Mouse (Mus musculus) lung, embryonic 14.5 days (tissue): ENCODE results near the gene Iqschfp. TPM values are rescaled to one million over a fixed set of nuclear protein-coding genes. Genes with fewer than 3 reads are reported as not detected.
A peak's percentile ranks its signal among the peaks of the same experiment; 100 is the strongest.

Experiments used
- ATAC-seq: fragments of 200-750 bp; cut with Nextera tagmentation; 2 replicates; pipeline ENCODE4 v1.8.0; 2017; ENCODE audit warnings: mild to moderate bottlenecking, moderate TSS enrichment, moderate library complexity; ENCODE audit not compliant: insufficient read depth
- DNase-seq: peaks from one replicate; pipeline ENCODE4 v3.0.0-alpha.2; 2015
- H3K27ac ChIP-seq: fragments of 300-500 bp; sonication (generic); 2 replicates; pipeline ENCODE4 v1.5.1; 2014; ENCODE audit warnings: low read depth, mild to moderate bottlenecking, moderate library complexity
- H3K27me3 ChIP-seq: fragments of 300-500 bp; sonication (generic); 2 replicates; pipeline ENCODE4 v1.6.1; 2014; ENCODE audit warnings: low read length, control low read depth; ENCODE audit not compliant: insufficient read depth
- H3K36me3 ChIP-seq: fragments of 300-500 bp; sonication (generic); 2 replicates; pipeline ENCODE4 v1.6.1; 2014; ENCODE audit warnings: control low read depth; ENCODE audit not compliant: insufficient read depth
- H3K4me1 ChIP-seq: fragments of 300-500 bp; sonication (generic); 2 replicates; pipeline ENCODE4 v1.6.1; 2014; ENCODE audit warnings: antibody characterized with exemption, control low read depth; ENCODE audit not compliant: insufficient read depth
- H3K4me2 ChIP-seq: fragments of 300-500 bp; sonication (generic); 2 replicates; pipeline ENCODE4 v1.6.1; 2014; ENCODE audit warnings: mild to moderate bottlenecking
- H3K4me3 ChIP-seq: fragments of 300-500 bp; sonication (generic); 2 replicates; pipeline ENCODE4 v1.5.1; 2014; ENCODE audit warnings: low read depth, low read length
- H3K9ac ChIP-seq: fragments of 300-500 bp; sonication (generic); 2 replicates; pipeline ENCODE4 v1.6.1; 2014
- H3K9me3 ChIP-seq: fragments of 300-500 bp; sonication (generic); 2 replicates; pipeline ENCODE4 v1.6.1; 2016; ENCODE audit warnings: low read depth, low read length, control low read depth
- CTCF ChIP-seq: IDR thresholded peaks from 2 replicates; pipeline ENCODE4 v1.5.1; 2016; ENCODE audit warnings: antibody characterized with exemption, low read depth
- WGBS: fragments of 180-500 bp; shearing (Covaris S2); extraction: QIAGEN DNeasy Blood & Tissue Kit; methylation state at CpG from one replicate; pipeline ENCODE4 v1.1.7; 2014; 5-methylcytosine and 5-hydroxymethylcytosine counted together
- polyA plus RNA-seq: library from polyadenylated mRNA; unstranded; fragments of >200 nt; fragmentation: Nextera tagmentation; extraction: Ambion mirVana; gene quantifications from 2 replicates; pipeline ENCODE4 v1.2.1, GENCODE M21; 2014

Iqschfp gene
- polyA plus RNA-seq, 1 experiment from 2014 or later, result not detected

DNA sequence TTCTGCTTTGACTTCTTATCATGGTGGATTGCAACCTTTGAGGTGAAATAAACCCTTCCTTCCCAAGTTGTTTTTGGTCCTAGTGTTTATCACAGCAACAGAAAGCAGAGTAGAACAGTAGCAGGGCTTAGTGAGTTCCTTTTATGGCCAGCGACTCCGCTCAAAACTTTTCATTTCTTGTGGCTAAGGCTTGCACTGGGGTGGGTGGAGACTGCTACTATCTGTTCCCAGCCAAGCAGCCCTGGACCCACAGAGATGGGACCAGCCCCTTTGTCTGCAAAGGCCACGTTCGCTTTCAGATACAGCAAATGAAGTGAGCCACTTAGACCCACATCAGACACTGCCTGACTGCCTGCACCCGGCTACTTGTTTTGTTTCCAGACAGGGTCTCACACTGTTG lies 618.8 kb downstream of the Iqschfp start:
- Histone ChIP-seq H3K27ac (no peak overlapping the region), H3K27me3 (no peaks in the 10 kb centered on the region), H3K4me1 (peaks cover 14% of the 10 kb centered on the region), H3K9me3 (no peaks in the 10 kb centered on the region), H3K4me2 (no peak overlapping the region), H3K36me3 (no peaks in the 10 kb centered on the region), H3K9ac (no peak overlapping the region), H3K4me3 (no peak overlapping the region)
- 79% methylated on average over 5 of the region's 5 CpGs for WGBS
- no peak for TF ChIP-seq CTCF
- DNase-seq (no peak), ATAC-seq (no peak)

DNA sequence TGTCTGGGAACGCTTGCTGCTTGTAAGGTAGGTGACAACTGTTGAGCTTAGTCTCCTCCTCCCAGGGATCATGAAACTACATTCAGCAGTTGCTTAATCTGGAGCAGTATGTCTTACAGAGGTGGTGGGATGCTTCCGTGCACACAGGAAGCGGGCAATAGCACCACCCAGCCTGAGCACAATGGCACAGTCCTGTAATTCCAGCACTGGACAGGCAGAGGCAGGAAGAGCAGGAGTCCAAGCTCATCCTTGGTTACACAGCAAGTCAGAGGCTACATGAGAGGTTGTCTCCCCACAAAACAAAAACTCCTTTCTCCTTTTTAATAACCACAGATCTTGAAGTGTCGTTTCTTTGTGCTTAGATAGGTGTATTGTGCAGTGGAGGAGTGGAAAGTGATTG lies 619.7 kb downstream of the Iqschfp start:
- Histone ChIP-seq H3K4me3 (no peak overlapping the region), H3K9me3 (no peaks in the 10 kb centered on the region), H3K27ac (no peak overlapping the region), H3K4me1 (peaks cover 11% of the 10 kb centered on the region), H3K4me2 (no peak overlapping the region), H3K36me3 (no peaks in the 10 kb centered on the region), H3K9ac (no peak overlapping the region), H3K27me3 (no peaks in the 10 kb centered on the region)
- no peak for TF ChIP-seq CTCF
- ATAC-seq (no peak), DNase-seq (no peak)
- WGBS, result 68% methylated on average over 4 of the region's 4 CpGs

DNA sequence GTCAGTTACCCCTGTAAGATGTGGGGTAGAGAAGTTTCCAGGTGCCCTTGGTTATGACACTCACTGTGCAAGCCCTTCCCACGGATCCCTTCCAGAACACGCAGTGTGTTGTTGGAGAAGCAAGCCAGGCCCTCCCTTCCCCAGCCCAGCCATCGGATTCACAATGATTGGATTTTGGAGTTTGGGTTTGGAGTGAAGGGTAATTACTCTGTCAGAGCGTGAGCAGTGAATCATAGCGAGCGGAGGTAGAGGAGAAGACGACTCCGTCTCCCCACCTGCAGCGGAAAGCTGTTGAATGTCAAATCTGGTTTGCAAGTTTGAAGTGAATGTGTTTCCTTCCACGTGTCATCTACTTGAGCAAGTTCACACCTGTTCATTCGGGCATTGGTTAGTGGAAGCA lies 620.3 kb downstream of the Iqschfp start:
- Histone ChIP-seq H3K9me3 (no peaks in the 10 kb centered on the region), H3K4me3 (no peak overlapping the region), H3K9ac (no peak overlapping the region), H3K36me3 (no peaks in the 10 kb centered on the region), H3K4me1 (peaks cover 12% of the 10 kb centered on the region), H3K27me3 (no peaks in the 10 kb centered on the region), H3K27ac (no peak overlapping the region), H3K4me2 (no peak overlapping the region)
- ATAC-seq, result no peak
- 77% methylated on average over 11 of the region's 11 CpGs for WGBS
- no peak for DNase-seq
- no peak for TF ChIP-seq CTCF

DNA sequence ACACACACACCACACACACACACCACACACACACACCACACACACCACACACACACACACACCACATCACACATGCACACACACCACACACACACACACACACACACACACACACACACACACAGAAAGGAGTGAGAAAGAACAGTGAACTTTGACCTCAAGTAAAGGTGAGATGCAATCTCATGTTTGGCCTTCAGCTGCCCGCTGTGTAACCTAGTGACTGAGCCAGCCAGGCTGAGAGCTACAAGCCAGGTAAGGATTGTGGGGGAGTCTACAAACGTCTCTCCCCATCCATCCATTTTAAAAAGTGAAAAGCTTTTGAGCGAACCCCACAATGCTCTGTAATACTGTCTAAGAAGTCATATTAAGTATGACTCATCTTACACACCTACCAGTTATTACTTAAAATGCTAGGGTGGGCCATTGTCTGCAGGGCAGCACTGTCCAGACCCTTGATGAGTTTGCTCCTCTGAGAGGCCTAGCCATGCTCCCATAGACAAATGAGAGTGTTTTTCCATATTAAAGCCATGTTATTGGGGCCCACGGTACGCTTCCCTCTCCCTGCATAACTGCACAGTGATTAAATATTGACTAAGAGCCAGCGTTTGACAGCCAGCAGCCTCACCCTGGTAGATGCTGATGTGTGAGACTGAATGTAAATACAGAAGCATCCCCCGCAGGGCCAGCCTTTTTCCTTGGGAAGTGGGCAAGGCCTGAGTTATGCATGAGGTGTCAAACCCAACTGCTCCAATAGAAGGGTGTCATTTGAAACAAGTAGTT lies 621.5 kb downstream of the Iqschfp start:
- H3K4me3 ChIP-seq, result no peak overlapping the region
- H3K9me3 ChIP-seq, result no peaks in the 10 kb centered on the region
- H3K36me3 ChIP-seq, result no peaks in the 10 kb centered on the region
- DNase-seq (peak; percentile 32), ATAC-seq (peak; percentile 48)
- H3K27me3 ChIP-seq, result no peaks in the 10 kb centered on the region
- no peak overlapping the region for H3K4me2 ChIP-seq
- peaks cover 12% of the 10 kb centered on the region for H3K4me1 ChIP-seq
- H3K9ac ChIP-seq, result no peak overlapping the region
- WGBS, result 40% methylated on average over 7 of the region's 7 CpGs
- no peak overlapping the region for H3K27ac ChIP-seq
- no peak for TF ChIP-seq CTCF

DNA sequence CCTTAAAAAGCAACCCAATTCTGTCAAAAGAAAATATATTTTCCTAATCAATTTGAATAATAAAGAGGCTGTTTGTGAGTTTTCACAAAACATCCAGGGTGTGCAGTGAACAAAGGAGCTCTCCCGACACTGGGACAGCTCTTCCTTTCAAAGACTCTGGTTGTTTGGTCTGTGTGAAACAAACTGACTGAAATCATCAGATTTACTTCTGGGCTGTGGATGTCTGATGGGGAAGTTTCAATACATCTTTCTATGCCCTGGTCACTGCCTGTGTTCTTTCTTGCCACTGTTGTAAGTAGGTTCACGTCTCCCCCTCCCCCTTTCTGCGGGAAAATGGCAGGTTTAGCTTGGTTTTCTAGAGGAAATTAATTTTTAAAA lies 622.1 kb downstream of the Iqschfp start:
- WGBS, result 71% methylated on average over 3 of the region's 3 CpGs
- no peaks in the 10 kb centered on the region for H3K36me3 ChIP-seq
- H3K4me3 ChIP-seq, result no peak overlapping the region
- no peak overlapping the region for H3K9ac ChIP-seq
- TF ChIP-seq CTCF, result no peak
- H3K9me3 ChIP-seq, result no peaks in the 10 kb centered on the region
- no peak overlapping the region for H3K4me2 ChIP-seq
- no peak overlapping the region for H3K27ac ChIP-seq
- no peaks in the 10 kb centered on the region for H3K27me3 ChIP-seq
- DNase-seq (no peak), ATAC-seq (no peak)
- peaks cover 10% of the 10 kb centered on the region for H3K4me1 ChIP-seq

DNA sequence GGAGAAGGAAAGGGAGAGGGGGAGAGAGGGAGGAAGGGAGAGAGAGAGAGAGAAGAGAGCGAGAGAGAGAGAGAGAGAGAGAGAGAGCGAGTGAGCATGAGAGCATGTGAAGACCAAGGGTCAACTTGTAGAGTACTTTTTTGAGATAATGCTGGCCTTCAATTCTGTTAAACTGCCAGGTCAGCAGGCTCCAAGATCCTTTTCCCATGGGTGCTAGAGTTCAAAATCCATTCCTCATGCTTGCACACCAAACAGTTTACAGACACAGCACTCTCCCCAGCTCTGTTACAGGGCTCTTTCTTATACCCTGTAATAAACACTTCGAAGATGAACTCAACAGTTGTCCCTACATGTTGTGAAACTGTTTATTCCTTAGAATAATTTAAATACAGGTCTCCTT lies 622.7 kb downstream of the Iqschfp start:
- Histone ChIP-seq H3K27ac (no peak overlapping the region), H3K27me3 (no peaks in the 10 kb centered on the region), H3K4me2 (no peak overlapping the region), H3K4me1 (peaks cover 7% of the 10 kb centered on the region), H3K9me3 (no peaks in the 10 kb centered on the region), H3K4me3 (no peak overlapping the region), H3K9ac (no peak overlapping the region), H3K36me3 (no peaks in the 10 kb centered on the region)
- no peak for DNase-seq
- TF ChIP-seq CTCF, result no peak
- WGBS, result 79% methylated on average over 3 of the region's 3 CpGs
- ATAC-seq, result no peak

DNA sequence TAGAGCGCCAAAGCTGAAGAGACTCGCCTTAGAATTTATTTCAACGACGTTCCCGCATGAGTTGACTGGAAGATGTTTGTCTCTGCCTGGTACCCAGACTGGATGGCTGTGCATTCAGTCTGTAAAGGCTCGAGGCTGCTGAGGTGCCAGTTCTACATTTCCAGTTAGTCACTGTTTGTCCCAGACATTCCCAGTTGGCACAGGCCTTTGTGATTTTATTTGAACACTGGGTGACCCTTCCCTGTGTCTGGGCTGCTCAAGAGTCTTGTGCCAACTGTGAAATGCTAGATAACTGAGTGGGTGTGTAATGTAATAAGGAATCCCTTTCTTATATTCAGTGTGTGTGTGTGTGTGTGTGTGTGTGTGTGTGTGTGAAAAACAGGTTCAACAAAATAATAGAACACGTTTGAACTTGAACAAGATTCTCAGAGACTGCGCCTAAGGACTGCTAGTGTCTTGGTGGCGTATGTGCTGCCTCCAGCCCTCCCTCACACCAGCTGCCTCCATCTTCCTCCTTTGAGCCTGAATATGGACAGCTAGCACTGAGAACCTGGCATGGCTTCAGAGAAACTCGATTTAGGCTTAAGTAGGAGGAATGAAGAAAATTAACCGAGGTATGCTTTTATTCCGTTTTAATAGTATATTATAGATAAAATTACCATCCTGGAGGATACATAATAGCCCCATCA lies 624.5 kb downstream of the Iqschfp start:
- 73% methylated on average over 12 of the region's 12 CpGs for WGBS

More for the DNA sequence above, 624.5 kb downstream of the Iqschfp start:
- Histone ChIP-seq H3K4me2 (no peak overlapping the region), H3K4me1 (peaks cover 7% of the 10 kb centered on the region), H3K27ac (no peak overlapping the region), H3K27me3 (no peaks in the 10 kb centered on the region), H3K9ac (no peak overlapping the region), H3K4me3 (no peak overlapping the region), H3K9me3 (no peaks in the 10 kb centered on the region), H3K36me3 (no peaks in the 10 kb centered on the region)
- ATAC-seq (no peak), DNase-seq (peak; percentile 31)
- TF ChIP-seq CTCF, result no peak
